Mouse (Mus musculus): ENCODE measurements at regions not wholly inside any gene's neighbourhood (a gene's known extent, or its start where the extent isn't known, plus 50 kb on each side); places are given as distances from the start of the nearest gene placed in this dataset.

- no peak for DNase-seq
Observed at GRCm38 (mm10) chr4:69971721-69972120, 438.5 kb downstream of the Cdk5rap2 start.

DNA sequence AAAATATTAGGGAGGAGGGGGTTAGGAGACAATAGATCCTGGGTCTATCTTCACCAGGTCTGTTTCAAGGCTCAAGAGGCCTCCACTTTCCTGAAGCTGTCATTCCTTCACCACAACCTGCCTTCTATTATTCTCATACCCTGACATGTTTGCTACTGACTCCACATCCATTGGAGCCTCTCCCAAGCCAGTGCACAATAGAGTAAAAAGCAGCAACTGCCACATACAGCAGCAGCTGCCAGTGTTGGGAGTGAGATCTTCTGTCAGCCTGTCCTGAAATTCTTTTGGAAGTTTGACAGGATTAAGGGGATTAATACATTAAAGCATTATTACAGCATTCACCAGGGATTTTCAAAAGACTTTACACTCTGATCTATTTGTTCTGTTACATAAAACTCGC lies 441.8 kb downstream of the Cdk5rap2 start:
- DNase-seq: no peak

All from adrenal gland, adult 2 months (tissue).